Mouse (Mus musculus) neural tube, embryonic 14.5 days (tissue): ENCODE data around the gene Nhlrc4. TPM values are rescaled to one million over a fixed set of nuclear protein-coding genes. Genes with fewer than 3 reads are reported as not detected.

Experiments
- ATAC-seq: fragments of 200-750 bp; cut with Nextera tagmentation; 2 replicates; pipeline ENCODE4 v1.8.0; 2017; ENCODE audit warnings: low read depth, mild to moderate bottlenecking, moderate TSS enrichment, moderate library complexity
- H3K27ac ChIP-seq: fragments of 300-500 bp; sonication (generic); 2 replicates; pipeline ENCODE4 v1.5.1; 2014; ENCODE audit warnings: low read depth, mild to moderate bottlenecking, control low read depth, low read length, moderate library complexity, mixed read lengths
- H3K27me3 ChIP-seq: fragments of 300-500 bp; sonication (generic); 2 replicates; pipeline ENCODE4 v1.6.1; 2014; ENCODE audit warnings: low read length; ENCODE audit not compliant: control insufficient read depth, insufficient read depth
- H3K36me3 ChIP-seq: fragments of 300-500 bp; sonication (generic); 2 replicates; pipeline ENCODE4 v1.6.1; 2014; ENCODE audit warnings: low read length, mixed read lengths; ENCODE audit not compliant: control insufficient read depth, insufficient read depth
- H3K4me1 ChIP-seq: fragments of 300-500 bp; sonication (generic); 2 replicates; pipeline ENCODE4 v1.6.1; 2014; ENCODE audit warnings: low read length; ENCODE audit not compliant: control insufficient read depth, insufficient read depth
- H3K4me2 ChIP-seq: fragments of 300-500 bp; sonication (generic); 2 replicates; pipeline ENCODE4 v1.6.1; 2014; ENCODE audit warnings: mild to moderate bottlenecking, low read depth, low read length, control low read depth
- H3K4me3 ChIP-seq: fragments of 300-500 bp; sonication (generic); 2 replicates; pipeline ENCODE4 v1.5.1; 2014; ENCODE audit warnings: low read depth, low read length, control low read depth, mixed read lengths
- H3K9ac ChIP-seq: fragments of 300-500 bp; sonication (generic); replicated peaks from 2 replicates; pipeline ENCODE4 v1.6.1; 2014; ENCODE audit warnings: low read depth, mild to moderate bottlenecking, control low read depth, low read length, mixed read lengths
- H3K9me3 ChIP-seq: fragments of 300-500 bp; sonication (generic); 2 replicates; pipeline ENCODE4 v1.6.1; 2016; ENCODE audit warnings: low read length; ENCODE audit not compliant: control insufficient read depth
- WGBS: fragments of 180-500 bp; shearing (Covaris S2); extraction: QIAGEN DNeasy Blood & Tissue Kit; methylation state at CpG from one replicate; pipeline ENCODE4 v1.1.7; 2014; 5-methylcytosine and 5-hydroxymethylcytosine counted together
- polyA plus RNA-seq: library from polyadenylated mRNA; unstranded; fragments of >200 nt; fragmentation: Nextera tagmentation; extraction: Ambion mirVana; gene quantifications from 2 replicates; pipeline ENCODE4 v1.2.1, GENCODE M21; 2014

The Nhlrc4 gene
- polyA plus RNA-seq, 1 experiment from 2014 or later, result not detected

DNA sequence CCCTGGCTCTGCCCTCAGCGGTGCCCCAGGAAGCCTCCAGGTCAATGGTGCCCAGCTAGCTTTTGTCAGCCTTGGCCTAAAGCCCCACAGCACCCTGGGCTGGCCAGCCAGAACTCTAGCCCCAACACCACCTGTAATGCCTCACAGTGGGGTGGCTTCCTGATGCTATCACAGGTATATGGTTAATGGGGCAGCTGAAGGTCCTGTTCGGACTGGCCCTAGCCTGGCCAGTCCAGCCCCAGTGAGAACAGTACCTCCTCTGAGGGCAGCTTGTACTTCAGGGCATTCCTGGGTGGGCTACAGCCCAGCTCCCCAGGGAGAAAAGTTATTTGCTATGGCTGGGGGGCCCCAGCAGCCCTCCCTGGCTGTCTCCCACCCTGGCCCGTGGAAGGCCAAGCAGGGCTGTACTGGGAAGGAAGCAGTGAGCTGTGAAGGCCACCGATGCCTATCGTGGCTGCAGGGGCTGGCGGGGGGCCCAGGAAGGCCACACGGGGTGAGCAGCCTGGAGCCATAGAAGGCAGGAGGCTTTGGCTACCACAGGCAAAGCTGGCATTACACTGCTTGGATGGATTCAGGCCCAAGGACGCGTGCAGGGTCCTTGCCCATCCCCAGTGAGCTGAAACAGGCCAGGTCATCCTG is 875 bp upstream of the Nhlrc4 start:
- Histone ChIP-seq H3K4me2 (no peak overlapping the region), H3K4me3 (no peak overlapping the region), H3K4me1 (peaks cover 6% of the 10 kb centered on the region; the same call in 1 of the 2 replicates), H3K9me3 (no peaks in the 10 kb centered on the region), H3K27me3 (peaks cover 9% of the 10 kb centered on the region), H3K9ac (no peak overlapping the region), H3K27ac (no peak overlapping the region), H3K36me3 (no peaks in the 10 kb centered on the region)
- ATAC-seq, result no peak
- WGBS, result 55% methylated on average over 9 of the region's 9 CpGs

GRCm38 (mm10) chr17:25943769-25944168 is 992 bp downstream of the Nhlrc4 start:
- Histone ChIP-seq H3K4me3 (no peak overlapping the region), H3K27ac (no peak overlapping the region), H3K4me2 (no peak overlapping the region), H3K9ac (no peak overlapping the region), H3K9me3 (no peaks in the 10 kb centered on the region), H3K36me3 (no peaks in the 10 kb centered on the region), H3K4me1 (peaks cover 10% of the 10 kb centered on the region; the same call in 1 of the 2 replicates), H3K27me3 (no peaks in the 10 kb centered on the region)
- ATAC-seq, result no peak
- 80% methylated on average over 9 of the region's 9 CpGs for WGBS

- no peak for ATAC-seq
- H3K9ac ChIP-seq, result no peak overlapping the region
- no peaks in the 10 kb centered on the region for H3K36me3 ChIP-seq
- no peaks in the 10 kb centered on the region for H3K27me3 ChIP-seq
- 84% methylated on average over 3 of the region's 3 CpGs for WGBS
- no peak overlapping the region for H3K4me2 ChIP-seq
- H3K27ac ChIP-seq, result no peak overlapping the region
- no peaks in the 10 kb centered on the region for H3K9me3 ChIP-seq
- peaks cover 10% of the 10 kb centered on the region; the same call in 1 of the 2 replicates for H3K4me1 ChIP-seq
- H3K4me3 ChIP-seq, result no peak overlapping the region
Observed at GRCm38 (mm10) chr17:25943221-25943620, 1.5 kb downstream of the Nhlrc4 start.

DNA sequence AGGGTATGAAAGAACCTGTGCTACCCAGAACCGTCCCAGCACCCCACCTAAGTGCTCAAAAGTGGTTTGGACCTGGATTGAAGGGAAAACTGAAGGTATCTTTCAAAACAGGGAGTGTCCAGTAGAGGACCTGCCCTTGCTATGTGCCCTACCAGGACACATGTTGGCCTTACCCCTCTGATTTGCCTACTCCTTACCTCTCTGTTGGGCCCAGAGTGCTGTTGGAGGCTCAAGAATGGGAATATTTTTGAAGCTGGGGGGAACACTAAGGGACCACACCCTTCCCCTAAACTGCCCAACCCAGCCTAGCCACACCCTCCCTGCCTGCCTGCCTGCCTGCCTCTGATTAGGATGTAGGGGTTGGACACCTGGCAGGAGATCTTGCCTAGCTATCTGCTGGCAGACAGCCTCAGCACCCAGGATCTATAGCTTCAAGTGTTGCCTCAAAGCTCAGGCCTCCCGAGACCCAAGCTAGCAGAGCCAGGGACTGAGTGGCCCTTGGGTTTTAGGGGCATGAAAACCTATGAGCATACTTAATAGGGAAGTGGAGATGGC is 2.1 kb downstream of the Nhlrc4 start:
- H3K27ac ChIP-seq, result no peak overlapping the region
- H3K4me2 ChIP-seq, result no peak overlapping the region
- H3K9ac ChIP-seq, result no peak overlapping the region
- ATAC-seq, result no peak
- H3K9me3 ChIP-seq, result no peaks in the 10 kb centered on the region
- no peaks in the 10 kb centered on the region for H3K36me3 ChIP-seq
- peaks cover 10% of the 10 kb centered on the region; the same call in 1 of the 2 replicates for H3K4me1 ChIP-seq
- WGBS, result 90% methylated on average over 2 of the region's 2 CpGs
- no peaks in the 10 kb centered on the region for H3K27me3 ChIP-seq
- H3K4me3 ChIP-seq, result no peak overlapping the region

GRCm38 (mm10) chr17:25941511-25942241 is 3.1 kb downstream of the Nhlrc4 start:
- no peaks in the 10 kb centered on the region for H3K9me3 ChIP-seq
- WGBS, result 3% methylated on average over 54 of the region's 54 CpGs
- H3K36me3 ChIP-seq, result peaks cover 4% of the 10 kb centered on the region; the same call in 1 of the 2 replicates
- peak overlapping the region; percentile 80 for H3K27ac ChIP-seq
- peak overlapping the region; percentile 81 for H3K4me2 ChIP-seq
- peak overlapping the region; percentile 84 for H3K4me3 ChIP-seq
- peak overlapping the region; percentile 96 for H3K9ac ChIP-seq
- ATAC-seq, result peak; percentile 76
- H3K27me3 ChIP-seq, result no peaks in the 10 kb centered on the region
- H3K4me1 ChIP-seq, result peaks cover 10% of the 10 kb centered on the region; the same call in 1 of the 2 replicates

- peaks cover 44% of the 10 kb centered on the region for H3K36me3 ChIP-seq
- no peak for ATAC-seq
- no peaks in the 10 kb centered on the region for H3K27me3 ChIP-seq
Observed at GRCm38 (mm10) chr17:25934526-25934925, 10.2 kb downstream of the Nhlrc4 start.

GRCm38 (mm10) chr17:25925348-25925747 is 19.4 kb downstream of the Nhlrc4 start:
- peaks cover 15% of the 10 kb centered on the region for H3K36me3 ChIP-seq
- H3K27me3 ChIP-seq, result no peaks in the 10 kb centered on the region
- no peaks in the 10 kb centered on the region for H3K9me3 ChIP-seq

More at GRCm38 (mm10) chr17:25934526-25934925, 10.2 kb downstream of the Nhlrc4 start:
- Histone ChIP-seq H3K4me3 (no peak overlapping the region), H3K9ac (no peak overlapping the region), H3K9me3 (no peaks in the 10 kb centered on the region), H3K27ac (no peak overlapping the region), H3K4me2 (no peak overlapping the region), H3K4me1 (no peaks in the 10 kb centered on the region)
- WGBS, result 80% methylated on average over 1 of the region's 1 CpGs

DNA sequence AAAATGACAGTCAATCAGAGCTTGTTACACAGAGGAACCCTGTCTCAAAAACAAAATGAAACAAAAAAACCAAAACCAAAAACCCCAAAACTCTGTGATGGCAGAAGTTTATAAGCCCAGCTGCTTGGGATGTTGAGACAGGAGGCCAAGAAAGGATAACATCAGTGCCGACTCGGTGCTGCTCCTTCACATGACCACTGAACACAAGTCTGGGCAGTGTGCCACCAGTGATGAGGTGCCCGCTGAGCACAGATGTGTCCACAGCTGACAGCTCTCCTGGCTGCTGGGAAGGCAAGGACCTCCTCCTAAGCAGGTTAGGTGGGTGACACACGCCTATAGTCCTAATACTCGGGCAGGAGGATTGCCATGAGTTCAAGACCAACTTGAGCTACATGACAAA is 22.6 kb downstream of the Nhlrc4 start:
- H3K27ac ChIP-seq, result no peak overlapping the region
- H3K9me3 ChIP-seq, result no peaks in the 10 kb centered on the region
- 70% methylated on average over 5 of the region's 5 CpGs for WGBS
- H3K27me3 ChIP-seq, result no peaks in the 10 kb centered on the region
- H3K4me1 ChIP-seq, result peaks cover 16% of the 10 kb centered on the region
- no peak overlapping the region for H3K4me3 ChIP-seq
- no peak overlapping the region for H3K9ac ChIP-seq
- no peak overlapping the region for H3K4me2 ChIP-seq
- peaks cover 5% of the 10 kb centered on the region; the same call in 1 of the 2 replicates for H3K36me3 ChIP-seq
- no peak for ATAC-seq

More at GRCm38 (mm10) chr17:25925348-25925747, 19.4 kb downstream of the Nhlrc4 start:
- H3K9ac ChIP-seq, result no peak overlapping the region
- H3K27ac ChIP-seq, result no peak overlapping the region
- ATAC-seq, result no peak
- no peak overlapping the region for H3K4me2 ChIP-seq
- no peak overlapping the region for H3K4me3 ChIP-seq
- no peaks in the 10 kb centered on the region for H3K4me1 ChIP-seq
- WGBS, result 85% methylated on average over 2 of the region's 2 CpGs
